Mouse (Mus musculus) MEL (cell line): ENCODE results near the gene Pla2g2c.

Experiments
- CTCF ChIP-seq, 3 experiments: IDR thresholded peaks in 2 of 3; conservative IDR thresholded peaks in 1 of 3; 2 replicates each; pipeline ENCODE4 v1.5.1; 2011 to 2012; ENCODE audit warnings: low read length in 3 of 3, low read depth in 2 of 3, mild to moderate bottlenecking in 2 of 3, improper control_type of control experiment in 1 of 3, inconsistent platforms in 1 of 3, mixed read lengths in 1 of 3, moderate library complexity in 1 of 3; ENCODE audit not compliant: control insufficient read depth in 1 of 3, insufficient read depth in 1 of 3, poor library complexity in 1 of 3, severe bottlenecking in 1 of 3
- ELF1 ChIP-seq: IDR thresholded peaks from 2 replicates; pipeline ENCODE4 v1.6.1; 2014; ENCODE audit warnings: low read depth, mild to moderate bottlenecking, inconsistent platforms, low read length, improper control_type of control experiment, moderate library complexity
- EP300 ChIP-seq, 2 experiments: IDR thresholded peaks; 2 replicates each; pipeline ENCODE4 v1.6.1; 2011; ENCODE audit warnings: improper control_type of control experiment in 2 of 2, low read length in 2 of 2, low read depth in 1 of 2, mild to moderate bottlenecking in 1 of 2
- ETS1 ChIP-seq: IDR thresholded peaks from 2 replicates; pipeline ENCODE4 v1.6.1; 2012; ENCODE audit warnings: low read depth, mild to moderate bottlenecking, inconsistent platforms, low read length, improper control_type of control experiment, moderate library complexity
- GATA1 ChIP-seq: IDR thresholded peaks from 2 replicates; pipeline ENCODE4 v1.6.1; 2011; ENCODE audit warnings: low read depth, low read length, improper control_type of control experiment
- JUND ChIP-seq: IDR thresholded peaks from 2 replicates; pipeline ENCODE4 v1.6.1; 2011; ENCODE audit warnings: low read depth, mild to moderate bottlenecking, improper control_type of control experiment, low read length
- MYB ChIP-seq: IDR thresholded peaks from 2 replicates; pipeline ENCODE4 v1.6.1; 2011; ENCODE audit warnings: mild to moderate bottlenecking, low read depth, low read length, improper control_type of control experiment
- POLR2A ChIP-seq, 2 experiments: IDR thresholded peaks; 2 replicates each; pipeline ENCODE4 v1.6.1; 2011 to 2012; ENCODE audit warnings: low read length in 2 of 2, mild to moderate bottlenecking in 2 of 2, control low read depth in 1 of 2, improper control_type of control experiment in 1 of 2, low read depth in 1 of 2, moderate library complexity in 1 of 2; ENCODE audit not compliant: control insufficient read depth in 1 of 2, insufficient read depth in 1 of 2, poor library complexity in 1 of 2
- POLR2AphosphoS5 ChIP-seq: IDR thresholded peaks from 2 replicates; pipeline ENCODE4 v1.6.1; 2012; ENCODE audit warnings: low read depth, borderline replicate concordance, mild to moderate bottlenecking, inconsistent platforms, low read length, moderate library complexity, mixed read lengths
- TAL1 ChIP-seq: IDR thresholded peaks from 2 replicates; pipeline ENCODE4 v1.6.1; 2012; ENCODE audit warnings: mild to moderate bottlenecking, inconsistent platforms, low read length, moderate library complexity, mixed read lengths
- TBP ChIP-seq: IDR thresholded peaks from 2 replicates; pipeline ENCODE4 v1.8.0; 2011; ENCODE audit warnings: low read depth, low read length, improper control_type of control experiment
- USF1 ChIP-seq: IDR thresholded peaks from 2 replicates; pipeline ENCODE4 v1.6.1; 2014; ENCODE audit warnings: low read depth, mild to moderate bottlenecking, inconsistent platforms, low read length, improper control_type of control experiment, moderate library complexity
- USF2 ChIP-seq, 2 experiments: IDR thresholded peaks; 2 replicates each; pipeline ENCODE4 v1.6.1; 2011 to 2012; ENCODE audit warnings: improper control_type of control experiment in 2 of 2, low read length in 2 of 2, borderline replicate concordance in 1 of 2, inconsistent platforms in 1 of 2, low read depth in 1 of 2, mild to moderate bottlenecking in 1 of 2; ENCODE audit not compliant: insufficient read depth in 1 of 2

DNA sequence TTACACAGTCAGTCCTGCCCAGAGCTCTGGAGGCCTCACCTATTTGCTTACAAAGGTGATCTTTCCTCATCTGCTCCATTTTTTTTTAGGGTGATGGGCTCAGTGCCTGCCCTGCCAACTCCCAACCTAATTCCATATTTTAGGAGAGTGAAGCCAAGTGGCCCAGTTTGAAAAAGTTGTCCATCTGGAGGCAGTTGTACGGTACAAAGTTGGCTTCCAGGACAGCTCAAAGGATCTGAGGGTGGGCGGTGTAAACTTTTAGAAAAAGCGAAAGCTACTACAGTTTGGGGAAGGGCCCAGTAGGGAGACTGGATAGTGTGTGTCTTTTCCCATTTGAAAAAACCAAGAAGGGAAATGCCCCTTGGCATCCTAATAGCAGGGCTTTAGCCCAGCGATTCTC is 10.3 kb downstream of the Pla2g2c start:
- TF ChIP-seq ETS1 = no peak
- TF ChIP-seq USF1 = no peak
- TF ChIP-seq USF2 (IDR thresholded peaks at IDR 0.05; ENCODE audit: borderline replicate concordance in 1 of 2, insufficient read depth in 1 of 2, low read depth in 1 of 2, low read length in 2 of 2) = no peak
- TF ChIP-seq POLR2AphosphoS5 = no peak
- TF ChIP-seq JUND = no peak
- TF ChIP-seq TBP = no peak
- TF ChIP-seq ELF1 = no peak
- TF ChIP-seq MYB = no peak
- no peak for TF ChIP-seq EP300 (IDR thresholded peaks at IDR 0.05; ENCODE audit: low read depth in 1 of 2, low read length in 2 of 2)
- TF ChIP-seq CTCF (IDR thresholded peaks at IDR 0.05 in 2 of 3, conservative IDR thresholded peaks at IDR 0.05 in 1 of 3; ENCODE audit: control insufficient read depth in 1 of 3, insufficient read depth in 1 of 3, low read depth in 2 of 3, low read length in 3 of 3, poor library complexity in 1 of 3, severe bottlenecking in 1 of 3) = no peak
- no peak for TF ChIP-seq POLR2A (IDR thresholded peaks at IDR 0.05; ENCODE audit: control insufficient read depth in 1 of 2, insufficient read depth in 1 of 2, low read depth in 1 of 2, low read length in 2 of 2, poor library complexity in 1 of 2)
- no peak for TF ChIP-seq GATA1
- TF ChIP-seq TAL1 = no peak
